Mouse (Mus musculus) MEL (cell line): Measurements from ENCODE around the gene Cald1.

Source experiments
- CTCF ChIP-seq, 3 experiments: IDR thresholded peaks in 2 of 3; conservative IDR thresholded peaks in 1 of 3; 2 replicates each; pipeline ENCODE4 v1.5.1; 2011 to 2012; ENCODE audit warnings: low read length in 3 of 3, low read depth in 2 of 3, mild to moderate bottlenecking in 2 of 3, improper control_type of control experiment in 1 of 3, inconsistent platforms in 1 of 3, mixed read lengths in 1 of 3, moderate library complexity in 1 of 3; ENCODE audit not compliant: control insufficient read depth in 1 of 3, insufficient read depth in 1 of 3, poor library complexity in 1 of 3, severe bottlenecking in 1 of 3
- EP300 ChIP-seq, 2 experiments: IDR thresholded peaks; 2 replicates each; pipeline ENCODE4 v1.6.1; 2011; ENCODE audit warnings: improper control_type of control experiment in 2 of 2, low read length in 2 of 2, low read depth in 1 of 2, mild to moderate bottlenecking in 1 of 2
- POLR2A ChIP-seq, 2 experiments: IDR thresholded peaks; 2 replicates each; pipeline ENCODE4 v1.6.1; 2011 to 2012; ENCODE audit warnings: low read length in 2 of 2, mild to moderate bottlenecking in 2 of 2, control low read depth in 1 of 2, improper control_type of control experiment in 1 of 2, low read depth in 1 of 2, moderate library complexity in 1 of 2; ENCODE audit not compliant: control insufficient read depth in 1 of 2, insufficient read depth in 1 of 2, poor library complexity in 1 of 2
- SMC3 ChIP-seq: IDR thresholded peaks from 2 replicates; pipeline ENCODE4 v1.6.1; 2011; ENCODE audit warnings: low read depth, low read length, improper control_type of control experiment
- USF1 ChIP-seq: IDR thresholded peaks from 2 replicates; pipeline ENCODE4 v1.6.1; 2014; ENCODE audit warnings: low read depth, mild to moderate bottlenecking, inconsistent platforms, low read length, improper control_type of control experiment, moderate library complexity

DNA sequence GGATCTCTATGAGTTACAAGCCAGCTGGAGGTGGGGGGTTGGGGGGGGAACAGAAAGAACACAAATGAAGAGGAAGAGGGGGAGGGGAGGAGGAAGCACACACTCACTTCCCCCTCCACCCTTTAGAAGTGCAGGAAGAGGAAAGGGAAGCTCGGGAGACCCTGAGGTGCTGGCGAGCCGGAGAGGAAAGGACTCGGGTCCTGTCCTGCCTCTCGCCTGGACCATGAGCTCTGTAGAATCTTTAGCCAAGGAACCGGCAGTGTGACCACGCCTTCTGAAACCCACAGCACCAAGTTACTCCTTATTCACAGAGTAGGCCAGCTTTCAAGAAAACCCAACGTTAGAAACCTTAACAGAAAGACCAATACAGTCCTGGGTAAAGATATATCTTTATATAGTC, 83.8 kb downstream of the Cald1 start:
- no peak for TF ChIP-seq EP300 (IDR thresholded peaks at IDR 0.05; ENCODE audit: low read depth in 1 of 2, low read length in 2 of 2)
- TF ChIP-seq CTCF (IDR thresholded peaks at IDR 0.05 in 2 of 3, conservative IDR thresholded peaks at IDR 0.05 in 1 of 3; ENCODE audit: control insufficient read depth in 1 of 3, insufficient read depth in 1 of 3, low read depth in 2 of 3, low read length in 3 of 3, poor library complexity in 1 of 3, severe bottlenecking in 1 of 3): no peak
- TF ChIP-seq USF1: no peak
- no peak for TF ChIP-seq SMC3
- TF ChIP-seq POLR2A (IDR thresholded peaks at IDR 0.05; ENCODE audit: control insufficient read depth in 1 of 2, insufficient read depth in 1 of 2, low read depth in 1 of 2, low read length in 2 of 2, poor library complexity in 1 of 2): no peak
